Mouse (Mus musculus) cerebral cortex, adult 2 months (tissue): ENCODE data around the gene Stk38.

Experiments used
- WGBS: fragments of 180-500 bp; shearing (Covaris S2); methylation state at CpG from one replicate; pipeline ENCODE4 v1.1.7; 2018; 5-methylcytosine and 5-hydroxymethylcytosine counted together

Stk38 gene

DNA sequence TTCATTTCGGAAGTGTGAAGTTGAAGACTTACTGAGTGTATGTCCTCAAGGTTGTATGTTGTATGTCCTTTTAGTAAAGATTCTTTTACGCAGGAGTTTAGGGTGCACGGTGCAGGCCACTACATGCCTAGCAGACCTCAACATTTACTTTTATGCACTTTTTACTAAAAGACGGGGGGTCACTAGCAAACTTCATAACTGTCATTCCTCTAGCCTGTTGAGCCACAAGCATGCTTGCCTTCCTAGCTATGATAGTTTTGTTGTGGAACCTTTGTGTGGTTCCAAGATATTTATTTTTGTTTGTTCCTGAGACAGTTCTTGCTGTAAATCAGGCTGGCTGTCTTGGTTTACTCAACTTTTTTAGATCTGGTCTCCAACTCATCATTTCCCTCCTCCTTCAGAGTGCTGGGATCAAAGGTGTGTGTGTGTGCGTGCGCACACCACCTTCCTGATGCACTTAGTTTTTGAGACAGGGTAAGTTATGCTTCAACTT, 25.8 kb upstream of the Stk38 start:
- 2% methylated on average over 6 of the region's 6 CpGs for WGBS

DNA sequence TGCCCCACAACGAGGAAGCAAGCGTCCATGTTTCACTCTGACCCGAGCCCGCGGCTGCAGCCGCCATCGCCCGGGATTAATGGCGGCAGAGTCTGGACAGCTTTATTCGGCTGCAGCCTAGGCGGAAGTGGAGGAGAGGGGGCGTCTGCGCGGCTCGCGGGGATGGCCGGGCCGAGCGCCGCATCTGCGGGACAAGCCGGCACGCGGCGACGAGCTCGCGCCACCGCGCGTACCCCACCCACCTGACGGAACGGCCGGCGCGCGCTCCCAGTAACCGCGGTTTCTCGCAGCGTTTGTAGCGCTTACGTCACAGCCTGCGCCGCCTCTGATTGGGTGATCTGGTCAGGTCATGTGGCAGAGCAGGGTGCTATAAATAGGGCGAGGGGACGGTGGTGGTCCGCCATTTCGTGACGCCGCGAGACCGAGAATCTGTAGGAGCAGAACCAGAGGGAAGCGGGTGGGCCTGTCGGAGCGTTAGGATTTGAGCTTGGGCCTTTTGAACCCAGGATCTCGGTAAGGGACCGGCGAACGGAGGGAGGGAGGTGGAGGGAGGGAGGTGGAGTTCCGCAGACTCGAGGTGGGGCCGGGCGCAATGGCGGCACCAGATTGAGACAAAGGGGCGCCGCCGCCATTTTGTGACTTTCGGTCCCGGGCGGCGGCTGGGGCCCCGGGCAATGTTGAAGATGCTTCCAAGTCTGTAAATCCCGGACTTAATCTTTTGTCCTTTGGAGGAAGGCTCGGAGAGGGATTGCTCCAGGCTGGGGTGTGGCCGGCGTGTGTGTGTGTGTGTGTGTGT, 24.7 kb upstream of the Stk38 start, which contains the start of gene Srsf3:
Srsf3 (plus strand) TSS at position 355 of the 796 bp plus-strand sequence.
- under 1% methylated on average over 77 of the region's 77 CpGs for WGBS

DNA sequence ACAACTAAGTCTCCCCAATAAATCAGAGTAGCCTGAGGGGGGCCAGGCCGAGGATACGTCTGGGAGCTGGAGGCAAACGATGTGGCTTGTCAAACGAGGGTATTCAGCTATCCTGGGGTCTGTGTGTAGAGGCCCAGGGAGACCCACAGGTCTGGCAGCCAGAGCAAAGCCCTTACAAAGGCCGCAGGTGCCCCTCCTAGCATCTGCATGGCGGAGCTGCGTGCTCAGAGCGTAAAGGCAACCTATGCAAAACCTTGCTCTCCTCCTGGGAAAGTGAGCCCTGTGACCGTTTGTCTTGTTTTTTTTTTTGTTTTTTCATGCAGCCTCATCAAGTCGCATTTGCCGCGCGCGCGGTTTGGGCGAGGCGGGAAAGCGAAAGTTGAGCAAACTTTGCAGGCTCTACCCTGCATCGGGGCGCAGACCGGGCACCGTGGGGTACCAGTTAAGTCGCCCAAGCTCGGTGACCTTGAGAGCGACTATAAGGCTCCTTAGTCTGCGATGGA, 24.0 kb upstream of the Stk38 start:
- WGBS = 2% methylated on average over 26 of the region's 26 CpGs

DNA sequence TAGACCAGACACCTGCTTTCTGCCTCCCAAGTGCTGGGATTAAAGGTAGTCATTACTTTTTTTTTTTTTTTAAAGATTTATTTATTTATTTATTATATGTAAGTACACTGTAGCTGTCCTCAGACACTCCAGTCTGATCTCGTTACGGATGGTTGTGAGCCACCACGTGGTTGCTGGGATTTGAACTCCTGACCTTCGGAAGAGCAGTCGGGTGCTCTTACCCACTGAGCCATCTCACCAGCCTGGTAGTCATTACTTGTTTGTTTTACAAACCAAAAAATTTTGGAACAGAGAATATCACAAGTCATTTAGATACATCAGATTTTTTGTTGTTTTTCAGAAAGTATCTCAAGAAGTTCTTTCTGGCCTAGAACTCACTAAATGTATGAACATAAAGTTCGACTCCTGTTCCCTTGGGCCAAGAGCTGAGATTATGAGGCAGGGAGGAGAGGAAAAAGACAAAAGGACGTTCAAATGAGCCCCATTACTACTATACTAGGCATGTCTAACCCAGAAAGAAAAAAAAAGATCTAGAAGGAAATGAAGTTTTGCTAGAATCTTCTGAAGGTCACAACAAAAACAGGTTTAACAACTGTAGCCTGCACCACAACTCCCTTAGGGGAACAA, 23.4 kb upstream of the Stk38 start:
- 66% methylated on average over 7 of the region's 7 CpGs for WGBS

DNA sequence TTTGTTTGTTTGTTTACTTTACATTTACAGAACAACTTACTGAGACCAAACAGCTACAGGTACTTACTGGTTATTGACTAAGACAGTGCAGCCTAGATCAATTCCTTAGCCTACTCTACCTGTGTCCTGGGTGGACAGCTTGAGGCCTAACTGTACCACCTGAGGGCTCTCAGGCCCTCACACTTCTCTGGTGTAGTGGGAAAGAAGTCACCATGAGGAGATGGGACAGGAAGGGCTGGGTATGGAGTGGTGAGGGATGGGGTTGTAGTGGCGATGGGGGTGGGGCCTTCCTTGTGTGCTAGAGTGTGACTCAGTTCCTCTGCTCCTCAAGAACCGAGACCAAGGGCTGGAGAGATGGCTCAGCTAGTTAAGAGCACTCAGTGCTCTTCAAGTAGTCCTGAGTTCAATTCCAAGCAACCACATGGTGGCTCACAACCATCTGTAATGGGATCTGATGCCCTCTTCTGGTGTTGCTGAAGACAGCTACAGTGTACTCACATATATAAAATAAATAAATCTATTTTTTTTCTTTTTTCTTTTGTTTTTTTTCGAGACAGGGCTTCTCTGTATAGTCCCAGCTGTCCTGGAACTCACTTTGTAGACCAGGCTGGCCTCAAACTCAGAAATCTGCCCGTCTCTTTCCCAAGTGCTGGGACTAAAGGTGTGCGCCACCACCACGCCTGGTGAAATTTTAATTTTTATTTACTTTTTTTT, 22.7 kb upstream of the Stk38 start:
- 87% methylated on average over 6 of the region's 6 CpGs for WGBS

DNA sequence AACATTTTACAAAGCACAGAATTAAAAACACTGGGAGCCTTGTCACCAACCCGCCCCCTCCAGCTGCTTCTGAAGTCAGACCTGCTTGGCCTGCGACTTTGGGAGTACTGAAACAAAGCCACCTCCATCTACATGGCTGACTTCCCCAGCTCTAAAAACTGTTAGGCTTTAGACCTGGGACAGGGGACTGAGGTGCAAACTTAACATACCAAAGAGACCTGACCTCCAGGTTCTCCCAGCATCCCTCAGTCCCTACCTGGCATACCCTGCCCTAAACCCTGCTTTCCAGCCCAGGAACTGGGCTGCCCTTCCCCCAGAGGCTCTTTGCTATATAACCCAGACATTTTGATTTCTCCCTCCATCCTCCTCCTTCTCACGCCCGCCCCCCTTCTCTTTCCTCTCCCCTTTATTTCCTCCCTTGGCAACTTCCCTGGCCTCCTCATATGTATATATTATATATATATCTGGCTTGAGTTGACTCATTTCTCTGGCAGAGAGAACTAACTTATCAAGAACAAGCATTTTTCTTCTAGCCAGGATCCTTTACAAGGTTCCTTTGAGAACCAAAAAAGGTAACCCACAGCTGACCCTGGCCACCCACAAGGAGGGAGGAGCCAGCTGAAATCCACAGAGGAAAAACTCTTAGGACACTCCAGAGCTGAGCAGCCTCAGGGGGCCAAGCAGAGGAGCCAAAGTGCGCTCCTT, 19.0 kb upstream of the Stk38 start:
- 64% methylated on average over 5 of the region's 5 CpGs for WGBS

DNA sequence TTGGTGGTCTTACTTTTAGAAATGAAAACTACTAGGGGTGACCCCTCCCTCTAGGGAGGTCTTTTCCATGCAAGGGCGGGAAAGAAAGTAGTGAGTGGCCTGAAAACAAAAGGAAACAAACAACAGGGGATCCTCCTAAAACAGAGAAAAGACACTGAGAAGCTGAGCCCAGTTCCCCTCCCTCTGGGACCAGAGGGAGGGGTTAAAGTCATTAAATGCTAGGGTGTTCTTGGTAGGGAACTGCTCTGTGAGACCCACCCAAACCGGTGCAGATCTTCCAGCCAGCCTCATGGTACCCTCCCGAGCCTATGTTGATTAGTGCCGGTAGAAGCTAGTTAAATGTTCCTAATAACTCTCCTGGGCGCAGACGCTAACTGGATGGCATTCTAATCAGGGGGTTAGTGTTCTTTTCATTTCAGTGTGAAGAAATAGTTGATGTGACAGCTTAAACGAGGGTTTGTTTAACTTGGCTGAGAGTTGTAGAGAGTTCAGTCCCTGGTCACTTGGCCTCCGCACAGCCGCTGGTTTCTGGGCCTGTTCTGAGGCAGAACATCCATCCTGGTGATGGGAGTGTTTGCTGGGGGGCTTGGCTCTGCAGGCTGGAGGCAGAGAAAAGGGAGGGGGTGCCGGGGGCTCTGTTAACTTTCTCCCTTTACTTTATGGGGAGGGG, 17.2 kb upstream of the Stk38 start:
- 55% methylated on average over 10 of the region's 10 CpGs for WGBS

DNA sequence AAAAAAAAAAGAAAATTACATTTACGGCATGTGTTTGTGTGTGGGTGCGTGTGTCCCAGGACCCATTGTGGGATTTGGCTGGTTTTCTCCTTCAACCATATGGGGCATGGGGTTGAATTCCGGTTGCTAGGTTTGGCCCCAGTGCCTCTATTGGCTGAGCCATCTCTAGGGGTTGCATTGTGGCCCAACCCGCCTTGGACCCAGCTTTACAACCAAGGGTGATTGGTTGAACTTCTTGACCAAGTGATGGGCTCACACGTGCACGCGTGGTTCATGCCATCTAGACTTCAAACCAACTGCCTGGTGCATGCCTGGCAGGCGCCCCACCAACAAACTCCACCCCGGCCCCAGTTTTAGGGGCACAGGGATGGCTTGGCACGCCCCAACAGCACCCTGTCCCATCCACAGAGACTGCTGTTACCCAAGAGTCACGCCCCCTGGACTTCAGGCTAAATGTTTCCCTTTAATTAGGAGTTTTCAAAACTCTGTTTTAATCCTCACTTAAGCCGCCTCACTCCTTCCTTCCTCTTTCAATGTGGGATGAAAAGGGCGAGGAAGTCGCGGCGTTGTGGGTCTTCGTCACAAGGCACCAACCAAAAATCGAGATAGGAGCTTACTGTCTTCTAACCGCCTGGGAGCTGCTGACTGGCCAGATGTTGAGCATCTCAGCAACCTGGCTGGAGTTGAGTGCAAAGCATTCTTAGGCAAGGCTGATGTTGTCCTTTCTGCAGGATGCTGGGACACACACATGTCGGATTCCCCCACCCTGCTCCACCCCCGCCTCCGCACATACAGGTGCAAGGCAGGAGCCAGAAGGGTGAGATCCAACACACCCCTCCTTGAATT, 16.5 kb upstream of the Stk38 start:
- 69% methylated on average over 22 of the region's 22 CpGs for WGBS

DNA sequence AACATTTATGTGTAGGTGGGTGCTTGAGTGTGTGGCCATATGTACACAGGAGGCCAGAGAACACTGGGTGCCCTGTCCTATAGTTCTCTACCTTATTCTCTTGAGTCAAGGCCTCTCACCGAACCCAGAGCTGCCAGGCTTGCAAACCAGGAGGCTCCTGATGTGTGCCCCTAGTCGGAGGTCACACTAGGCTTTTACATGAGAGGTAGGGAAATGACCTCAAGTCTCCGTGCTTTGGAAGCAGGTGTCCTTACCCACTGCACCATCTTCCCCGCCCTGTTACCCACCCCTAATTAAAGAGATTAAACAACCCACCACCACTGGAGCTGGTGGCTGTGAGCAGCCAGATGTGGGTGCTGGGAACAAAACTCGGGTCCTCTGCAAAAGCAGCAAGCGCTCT, 15.6 kb upstream of the Stk38 start:
- WGBS = 93% methylated on average over 6 of the region's 6 CpGs

DNA sequence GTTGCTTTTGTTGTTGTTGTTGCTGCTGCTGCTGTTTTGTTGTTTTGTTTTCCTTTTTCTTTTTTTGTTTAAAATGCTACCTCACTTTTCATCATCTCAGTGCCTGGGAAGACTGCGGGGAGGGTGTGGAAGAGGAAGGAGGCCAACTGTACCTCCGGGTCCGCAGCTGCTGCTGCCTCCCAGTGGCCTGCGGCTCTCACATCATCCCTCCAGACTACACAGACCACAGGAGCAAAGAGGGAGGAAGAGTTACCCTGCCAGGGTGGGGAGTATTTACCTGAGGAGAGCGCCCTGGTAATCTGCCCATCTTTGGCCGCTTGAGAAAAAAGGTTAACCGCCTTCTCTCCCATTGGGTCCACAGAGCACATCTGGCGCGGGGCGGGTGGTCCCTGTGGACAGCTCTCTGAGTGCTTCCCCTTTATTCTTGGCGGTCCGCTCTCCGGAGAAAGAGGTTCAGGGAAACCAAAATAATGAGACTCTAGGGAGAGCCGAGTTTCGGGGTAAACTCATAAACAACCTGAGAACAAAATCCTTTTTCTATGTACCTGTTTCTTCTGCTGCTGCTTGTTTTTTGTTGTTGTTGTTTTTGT, 14.5 kb upstream of the Stk38 start:
- 33% methylated on average over 15 of the region's 15 CpGs for WGBS

DNA sequence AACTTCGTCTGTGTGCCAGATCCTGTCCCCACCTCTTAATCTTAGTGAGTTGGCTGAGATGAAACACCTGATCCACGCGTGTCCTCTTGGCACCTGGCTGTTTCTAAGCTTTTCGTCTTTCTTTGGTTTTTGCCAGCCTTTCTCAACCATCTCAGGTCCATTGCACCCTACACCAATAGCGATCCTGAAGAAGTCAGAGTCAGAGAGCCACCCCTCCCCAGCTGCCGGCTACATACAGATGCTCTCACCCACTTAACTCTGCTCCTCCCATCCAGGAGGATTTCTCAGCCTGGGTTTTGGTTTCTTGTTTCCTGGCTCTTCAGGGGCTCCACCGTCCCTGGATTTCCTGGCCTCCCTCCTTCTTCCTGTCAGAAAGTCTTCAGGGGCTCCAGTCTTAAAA, 11.6 kb upstream of the Stk38 start:
- WGBS = 84% methylated on average over 7 of the region's 7 CpGs

DNA sequence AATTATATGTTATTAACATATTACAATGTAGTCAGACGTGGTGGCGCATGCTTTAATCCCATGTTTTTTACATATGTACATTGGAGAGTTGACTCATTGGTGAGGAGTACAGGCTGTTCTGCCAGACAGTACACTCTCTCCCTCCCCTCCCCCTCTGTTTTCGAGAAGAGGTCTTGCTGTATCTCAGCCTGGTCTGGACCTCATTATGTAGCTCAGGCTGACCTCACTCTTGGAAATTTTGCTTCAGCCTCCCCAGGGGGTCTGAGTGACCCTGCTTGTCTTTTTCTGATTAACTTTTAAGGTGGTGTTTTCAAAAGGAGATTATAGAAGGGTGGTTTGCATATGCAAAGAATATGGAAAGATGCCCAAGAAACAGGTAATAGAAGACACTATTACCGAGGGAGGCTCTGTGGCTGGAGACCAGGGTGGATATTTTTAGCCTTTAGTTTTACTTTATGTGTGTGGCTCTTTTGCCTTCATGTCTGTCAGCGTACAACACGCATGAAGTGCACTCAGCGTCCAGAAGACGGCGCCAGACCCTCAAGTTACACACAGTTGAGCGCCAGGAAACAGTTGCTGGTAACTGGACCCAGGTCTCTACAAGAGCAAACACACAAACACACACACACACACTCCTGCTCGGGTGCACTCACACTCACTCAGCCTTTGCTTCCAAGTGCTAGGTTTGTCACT, 10.6 kb upstream of the Stk38 start:
- WGBS = 62% methylated on average over 11 of the region's 11 CpGs

DNA sequence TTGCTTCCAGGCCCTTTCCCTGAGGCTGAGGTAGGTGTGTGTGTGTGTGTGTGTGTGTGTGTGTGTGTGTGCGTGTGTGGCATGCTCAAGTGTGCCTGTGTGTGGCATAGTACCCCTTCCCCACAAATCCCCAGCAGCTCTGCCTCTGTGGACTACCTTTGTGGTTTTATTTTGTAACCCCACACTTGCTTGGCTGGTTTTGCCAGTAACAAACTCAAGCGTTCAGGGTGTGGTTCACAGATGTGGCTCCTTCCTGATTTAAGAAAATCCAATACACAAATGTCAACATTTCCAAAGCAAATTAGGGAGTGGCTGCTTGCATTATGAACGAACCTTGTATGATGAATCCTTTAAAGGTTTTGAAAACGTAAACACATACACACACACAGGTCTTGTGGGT, 8.9 kb upstream of the Stk38 start:
- 90% methylated on average over 4 of the region's 4 CpGs for WGBS

DNA sequence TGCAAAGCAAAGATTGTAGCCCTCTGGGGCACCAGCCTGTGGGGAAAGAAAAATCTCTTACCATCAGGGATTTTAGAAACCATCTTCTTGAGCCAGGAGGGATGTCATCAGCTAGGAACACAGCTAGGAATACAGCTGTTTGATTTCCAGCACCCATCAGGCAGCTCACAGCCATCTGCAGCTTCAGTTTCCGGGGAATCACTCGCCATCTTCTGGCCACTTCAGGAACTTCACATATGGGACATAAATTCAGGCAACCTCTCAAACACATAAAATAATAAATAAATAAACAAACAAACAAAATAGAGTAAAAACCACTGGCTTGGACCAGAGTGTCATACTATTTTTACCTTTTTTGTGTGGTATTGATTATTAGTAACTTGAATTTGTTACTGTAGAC, 7.8 kb upstream of the Stk38 start:
- 32% methylated on average over 2 of the region's 2 CpGs for WGBS

DNA sequence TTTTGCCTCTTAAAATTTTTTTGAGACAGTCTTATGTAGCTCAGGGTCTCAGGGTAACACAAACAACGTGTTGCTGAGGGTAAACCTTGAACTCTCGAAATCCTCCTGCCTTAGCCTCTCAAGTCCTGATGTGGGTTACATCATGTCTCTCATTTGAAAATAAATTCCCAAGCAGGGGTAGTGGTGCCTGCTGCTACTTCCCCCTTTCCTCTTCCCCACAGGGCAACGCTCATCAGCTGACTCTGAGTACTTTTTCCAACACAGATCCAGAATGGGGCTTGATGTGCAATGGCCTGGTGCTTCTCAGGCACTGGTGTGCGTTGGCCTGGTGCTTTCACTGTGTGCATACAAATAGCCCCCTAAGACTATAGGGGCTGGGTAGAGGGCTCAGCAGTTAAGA, 1.4 kb upstream of the Stk38 start:
- WGBS = 93% methylated on average over 4 of the region's 4 CpGs

DNA sequence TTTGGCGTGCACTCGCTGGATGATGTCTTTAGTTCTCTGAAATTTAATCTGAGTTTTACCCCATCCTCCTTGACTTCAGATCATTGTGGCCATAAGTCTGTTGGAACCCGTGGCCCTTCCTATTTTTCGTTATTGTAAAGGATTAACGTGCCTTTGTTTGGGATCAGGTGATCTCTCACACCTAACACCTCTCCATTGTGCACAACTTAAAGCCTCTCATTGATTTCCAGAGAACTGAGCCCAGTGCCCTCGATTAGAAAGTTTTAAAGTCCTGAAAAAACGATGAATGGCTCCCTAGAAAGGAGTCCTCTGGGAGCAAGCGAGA, 493 bp upstream of the Stk38 start:
- 7% methylated on average over 8 of the region's 8 CpGs for WGBS

DNA sequence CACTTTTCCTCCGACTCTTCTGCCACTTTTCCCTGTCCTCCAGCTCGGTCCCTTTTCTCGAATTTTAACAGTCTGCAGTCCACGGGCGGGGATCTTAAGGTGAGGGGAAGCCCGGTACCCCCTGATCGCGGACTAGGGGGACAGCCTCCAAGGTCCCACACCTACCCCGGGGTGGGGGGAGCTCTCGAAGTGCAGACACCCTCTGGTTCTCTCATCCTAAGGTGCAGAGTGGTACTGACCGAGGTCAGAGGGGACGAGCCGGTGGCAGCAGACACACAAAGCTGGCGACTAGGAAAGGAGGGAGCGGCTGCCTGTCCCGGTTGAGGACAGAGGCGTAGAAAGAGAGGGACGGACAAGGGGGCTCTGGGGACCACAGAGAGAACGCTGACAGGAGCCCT, 553 bp downstream of the Stk38 start:
- WGBS = under 1% methylated on average over 19 of the region's 19 CpGs

DNA sequence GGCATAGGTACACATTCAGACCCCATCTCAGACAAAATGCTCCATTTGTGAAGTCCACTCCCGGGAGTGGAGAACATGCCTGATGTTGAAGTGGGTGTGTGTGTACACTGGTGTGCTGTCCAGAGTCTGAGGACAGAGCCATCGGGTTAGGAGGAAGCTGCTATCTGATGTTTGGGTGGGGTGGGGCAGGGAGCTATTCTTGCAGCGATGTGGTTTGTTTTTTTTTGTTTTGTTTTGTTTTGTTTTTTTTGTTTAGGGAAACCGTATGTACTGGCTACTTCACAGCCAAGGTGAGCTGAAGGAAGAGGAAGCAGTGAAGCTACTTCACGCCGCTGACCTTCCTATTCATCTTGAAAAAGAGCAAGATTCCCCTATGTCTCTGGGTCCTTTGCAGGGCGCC, 983 bp downstream of the Stk38 start:
- WGBS = 3% methylated on average over 7 of the region's 7 CpGs

DNA sequence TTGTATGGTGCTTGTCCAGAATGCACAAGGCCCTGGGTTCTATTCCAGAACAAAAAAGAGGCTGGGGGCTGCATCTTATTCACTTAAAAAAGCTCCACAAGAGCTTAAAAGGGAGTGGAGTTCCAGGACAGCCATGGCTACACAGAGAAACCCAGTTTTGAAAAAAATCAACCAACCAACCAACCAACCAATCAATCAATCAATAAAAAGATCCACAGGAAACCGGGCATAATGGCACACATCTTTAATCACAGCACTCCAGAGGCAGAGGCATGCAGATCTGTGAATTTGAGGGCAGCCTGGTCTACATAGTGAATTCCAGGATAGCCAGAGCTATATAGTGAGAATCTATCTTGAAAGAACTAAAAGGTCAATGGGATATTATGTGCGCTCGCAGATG, 2.8 kb downstream of the Stk38 start:
- 98% methylated on average over 3 of the region's 3 CpGs for whole genome bisulfite sequencing

DNA sequence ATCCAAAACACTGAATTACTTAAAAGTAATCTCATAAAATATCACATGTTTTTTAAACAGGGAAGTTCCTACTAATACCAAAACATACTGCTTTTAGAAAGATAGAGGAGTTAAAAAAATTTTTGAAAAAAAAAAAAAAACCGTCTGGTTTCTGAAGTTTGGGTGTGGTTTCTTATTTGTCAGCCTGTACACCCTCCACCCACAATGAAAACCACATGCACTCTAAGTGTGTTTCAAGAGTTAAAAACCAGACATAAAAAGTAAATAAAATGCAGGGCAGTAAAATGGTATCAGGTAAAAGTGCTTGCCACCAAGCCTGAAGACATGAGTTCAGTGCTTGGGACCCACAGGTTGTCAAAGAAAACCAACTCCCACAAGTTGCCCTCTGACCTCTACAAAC, 4.1 kb downstream of the Stk38 start:
- 69% methylated on average over 1 of the region's 1 CpGs for WGBS
